Mouse (Mus musculus): Measurements from ENCODE around the gene 2010111I01Rik.
"Not testable (repeated sequence)": the region's sequence is repeated elsewhere in the genome, so short reads cannot be mapped to it uniquely, and the experiment has no call there.

Gene 2010111I01Rik

DNA sequence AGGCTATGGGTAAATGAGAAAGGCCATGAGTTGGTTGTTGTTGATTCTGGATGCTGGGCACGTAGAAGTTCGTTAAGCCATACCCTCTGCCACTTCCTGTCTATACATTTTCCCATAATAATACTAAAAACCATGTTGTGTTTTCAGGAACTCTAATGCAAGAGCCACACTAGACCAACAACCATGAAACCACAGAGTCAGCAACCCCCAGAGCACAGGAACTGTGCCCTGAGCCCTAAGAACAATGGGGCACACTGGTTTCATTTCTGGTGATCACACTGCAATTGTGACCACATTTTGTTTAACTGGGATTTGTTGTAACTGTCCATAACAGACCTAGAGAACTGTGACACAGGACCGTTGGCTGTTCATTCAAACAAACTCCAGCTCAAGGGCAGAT, 12.1 kb upstream of the 2010111I01Rik start:
- in situ Hi-C loops (cut with MboI): no loop called here

- in situ Hi-C loops (cut with MboI): no loop called here
Measured at GRCm38 (mm10) chr13:62955997-62956396, 8.7 kb upstream of the 2010111I01Rik start.

GRCm38 (mm10) chr13:62956776-62957175, 7.9 kb upstream of the 2010111I01Rik start:
- in situ Hi-C loops (cut with MboI): no loop called here

GRCm38 (mm10) chr13:62963358-62963757, 1.3 kb upstream of the 2010111I01Rik start:
- in situ Hi-C loops (cut with MboI): no loop called here

DNA sequence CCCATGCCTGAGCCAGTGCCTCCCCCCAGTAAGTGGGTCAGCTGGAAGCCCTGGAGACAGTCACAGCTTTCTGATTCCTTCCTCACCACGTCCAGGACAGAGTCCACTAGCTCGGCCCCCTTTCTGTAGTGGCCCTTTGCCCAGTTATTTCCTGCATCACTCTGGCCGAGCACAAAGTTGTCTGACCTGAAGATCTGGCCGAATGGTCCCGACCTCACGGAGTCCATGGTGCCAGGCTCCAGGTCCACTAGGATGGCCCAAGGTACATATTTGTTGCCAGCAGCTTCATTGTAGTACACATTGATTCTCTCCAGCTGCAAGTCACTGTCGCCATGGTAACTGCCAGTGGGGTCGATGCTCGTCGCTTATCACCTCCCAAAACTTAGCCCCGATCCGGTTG, 3.5 kb downstream of the 2010111I01Rik start:
- in situ Hi-C loops (cut with MboI): no loop called here

- in situ Hi-C loops (cut with MboI): no loop called here
Measured at GRCm38 (mm10) chr13:62970515-62971269, 6.0 kb downstream of the 2010111I01Rik start.

DNA sequence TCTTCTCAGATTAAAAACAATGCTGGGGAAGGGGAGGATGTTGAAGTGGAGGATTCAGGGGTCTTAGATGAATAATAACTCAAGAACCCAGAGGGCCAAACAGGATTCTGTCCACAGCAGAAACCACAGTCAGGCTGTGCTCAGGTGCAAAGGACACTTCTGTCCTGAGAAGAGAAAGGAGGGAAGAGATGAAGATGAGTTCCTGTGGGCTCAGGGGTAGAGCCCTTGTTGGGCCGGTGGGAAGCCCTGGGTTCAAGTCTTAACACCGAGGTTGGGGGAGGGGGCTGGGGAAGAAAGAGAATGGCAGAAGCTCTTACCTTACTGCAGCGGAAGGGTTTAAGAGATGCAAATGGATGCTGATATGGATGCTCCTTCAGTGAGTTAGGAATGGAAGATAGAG, 7.7 kb downstream of the 2010111I01Rik start:
- in situ Hi-C loops (cut with MboI): no loop called here

GRCm38 (mm10) chr13:62973111-62973510, 8.4 kb downstream of the 2010111I01Rik start:
- in situ Hi-C loops (cut with MboI): no loop called here

GRCm38 (mm10) chr13:62978104-62978503, 13.4 kb downstream of the 2010111I01Rik start:
- in situ Hi-C loops (cut with MboI): no loop called here

- in situ Hi-C loops (cut with MboI): no loop called here
Measured at GRCm38 (mm10) chr13:62978784-62979183, 14.1 kb downstream of the 2010111I01Rik start.

DNA sequence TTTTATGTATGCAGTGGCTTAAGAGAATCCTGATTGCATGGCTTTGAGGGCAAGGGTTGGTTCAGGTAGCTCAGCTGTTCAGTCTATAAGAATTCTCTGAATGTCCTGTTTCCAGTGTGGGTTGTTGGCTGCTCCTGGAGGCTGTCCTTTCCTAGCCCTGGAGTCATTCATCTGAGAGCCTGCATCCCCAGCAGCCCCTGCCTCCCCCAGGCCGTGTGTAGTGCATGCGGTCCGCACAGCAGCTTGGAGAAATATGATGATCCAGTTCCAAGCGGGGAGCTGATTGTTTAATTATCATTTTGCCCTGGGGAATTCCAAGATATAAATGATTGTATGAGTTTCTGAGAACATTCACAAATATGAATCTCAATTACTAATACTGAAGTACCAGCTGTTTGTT, 14.5 kb downstream of the 2010111I01Rik start:
- in situ Hi-C loops (cut with MboI): no loop called here

GRCm38 (mm10) chr13:62980131-62980530, 15.4 kb downstream of the 2010111I01Rik start:
- in situ Hi-C loops (cut with MboI): no loop called here

DNA sequence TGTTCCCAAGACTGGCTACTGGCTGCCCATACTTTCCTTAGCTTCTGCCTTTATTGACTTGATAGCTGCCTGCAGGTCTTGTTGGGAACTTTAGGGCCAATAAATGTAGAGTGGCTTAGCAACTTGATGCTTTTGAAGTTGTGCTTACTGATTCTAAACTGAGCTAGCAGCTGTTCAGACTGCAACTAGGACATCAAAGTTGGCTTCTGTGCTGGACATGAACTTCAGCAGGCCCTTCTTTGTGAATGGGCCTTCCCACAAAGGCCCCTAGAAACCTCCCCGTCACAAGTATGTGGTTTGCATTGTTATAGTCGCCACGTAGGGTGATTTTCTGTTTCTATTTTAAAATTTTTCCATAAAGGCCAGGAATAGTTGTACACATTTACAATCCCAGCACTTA, 19.8 kb downstream of the 2010111I01Rik start:
- in situ Hi-C loops (cut with MboI): no loop called here

DNA sequence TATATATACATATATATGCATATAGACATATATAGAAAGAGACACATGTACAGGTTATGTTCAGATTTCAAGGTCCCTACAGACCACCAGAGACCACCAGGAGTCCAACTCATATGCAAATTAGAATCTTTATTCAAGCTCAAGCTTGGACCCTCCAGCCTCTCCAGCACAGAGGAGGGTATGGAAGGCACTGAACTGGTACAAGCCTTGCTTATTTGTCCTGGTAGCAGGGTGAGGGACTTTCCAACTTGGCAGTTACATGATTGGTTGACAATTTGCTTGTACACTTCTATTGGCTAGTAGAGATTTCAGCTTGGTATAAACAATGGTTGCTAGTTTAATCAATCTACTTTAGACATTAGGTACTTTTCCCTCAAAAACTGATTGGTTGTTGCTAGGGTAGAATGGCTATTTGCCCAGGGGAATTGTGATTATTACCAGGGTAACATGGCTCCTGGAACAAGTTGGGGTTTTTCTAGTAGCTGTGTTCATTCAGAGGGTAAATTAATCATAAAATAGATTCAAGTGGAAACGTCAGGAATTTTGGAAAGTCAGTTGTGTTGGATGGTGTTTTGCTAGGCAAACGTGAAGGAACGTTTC, 25.3 kb downstream of the 2010111I01Rik start:
- in situ Hi-C loops (cut with MboI): no loop called here

DNA sequence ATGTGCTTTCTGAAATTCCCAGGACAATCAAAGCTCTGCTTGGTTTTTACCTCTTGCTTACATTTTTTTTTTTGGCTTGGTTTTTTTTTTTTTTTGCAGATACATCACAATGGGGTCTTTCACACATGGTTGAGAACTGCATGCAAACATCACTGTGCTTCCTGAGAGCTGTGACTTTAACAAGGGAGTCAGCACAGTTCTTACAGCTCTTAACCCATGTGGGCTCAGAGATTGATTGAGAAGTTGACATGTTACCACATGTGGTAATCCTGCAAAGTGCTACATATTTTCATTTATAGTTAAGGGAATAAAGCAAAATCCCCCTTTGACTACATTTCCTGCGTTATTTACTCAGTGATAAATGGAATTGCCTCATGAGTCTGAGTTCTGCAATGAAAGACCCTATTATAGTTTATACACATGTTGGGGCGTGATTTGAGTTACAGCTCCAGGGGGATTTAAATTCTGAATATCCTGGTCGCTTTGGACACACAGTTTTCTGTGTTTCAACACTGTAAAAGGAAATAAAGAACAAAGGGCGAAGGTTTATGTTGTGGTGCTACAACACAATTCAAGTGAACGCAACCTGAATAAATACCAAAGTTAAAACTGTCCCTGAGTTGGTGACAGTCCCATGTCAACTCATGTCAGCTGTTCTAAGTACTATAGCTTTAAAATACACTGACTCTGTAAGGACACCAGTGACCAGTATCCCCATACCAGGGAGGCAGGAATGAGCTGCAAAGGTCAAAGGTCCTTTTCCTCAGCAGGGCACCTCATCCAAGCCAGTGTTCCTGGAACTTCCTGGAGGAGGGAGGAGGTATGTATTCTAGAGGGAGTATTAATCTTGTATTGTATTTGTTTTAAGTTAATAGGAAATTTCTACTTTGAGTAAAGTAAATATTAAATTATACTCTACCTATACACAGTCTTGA, 29.1 kb downstream of the 2010111I01Rik start:
- in situ Hi-C loops (cut with MboI): no loop called here

GRCm38 (mm10) chr13:62996767-62997166, 32.1 kb downstream of the 2010111I01Rik start:
- in situ Hi-C loops (cut with MboI): no loop called here

DNA sequence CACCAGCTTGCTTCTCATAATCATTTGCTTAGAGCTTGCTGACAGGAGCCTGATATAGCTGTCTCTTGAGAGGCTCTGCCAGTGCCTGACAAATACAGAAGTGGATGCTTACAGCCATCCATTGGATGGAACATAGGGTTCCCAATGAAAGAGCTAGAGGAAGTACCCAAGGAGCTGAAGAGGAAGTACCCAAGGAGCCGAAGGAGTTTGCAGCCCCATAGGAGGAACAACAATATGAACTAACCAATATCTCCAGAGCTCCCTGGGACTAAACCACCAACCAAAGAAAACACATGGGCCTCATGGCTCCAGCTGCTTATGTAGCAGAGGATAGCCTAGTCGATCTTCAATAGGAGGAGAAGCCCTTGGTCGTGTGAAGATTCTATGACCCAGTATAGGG, 42.8 kb downstream of the 2010111I01Rik start:
- in situ Hi-C loops (cut with MboI): not testable (repeated sequence)

DNA sequence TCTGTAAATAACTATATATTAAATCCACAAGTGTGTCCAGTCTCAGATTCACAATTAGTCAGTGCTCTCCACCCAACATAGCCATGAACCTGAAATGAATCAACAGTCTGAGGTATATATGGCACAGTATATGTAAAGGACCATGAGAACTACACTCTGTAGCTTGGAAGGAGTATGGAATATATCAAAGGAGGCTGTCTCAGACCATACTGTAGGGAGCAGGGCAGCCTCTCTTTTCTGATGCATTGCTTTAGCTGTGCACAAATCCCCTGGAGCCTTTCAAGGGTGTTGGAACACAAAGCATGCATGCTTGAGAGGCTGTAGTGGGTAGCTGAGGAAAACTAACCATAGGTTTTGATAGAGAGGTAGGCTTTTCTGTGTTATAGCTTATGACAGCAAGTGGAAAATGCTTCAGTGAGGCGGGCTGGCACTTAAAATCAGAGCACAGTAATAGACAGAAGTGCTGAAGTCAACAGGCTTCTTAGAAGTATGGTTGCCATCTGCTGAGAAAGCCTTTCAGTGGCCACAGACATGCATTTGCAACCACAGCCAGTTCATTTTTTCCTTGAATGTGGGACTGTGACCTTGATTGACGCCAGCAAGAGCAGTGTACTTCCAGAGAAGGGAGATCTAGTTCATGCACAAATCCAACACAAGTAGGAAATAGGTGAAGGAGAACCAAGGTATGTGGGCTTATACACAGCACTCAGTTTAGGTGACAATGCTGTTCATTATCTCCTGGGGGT, 45.8 kb downstream of the 2010111I01Rik start:
- in situ Hi-C loops (cut with MboI): no loop called here

- in situ Hi-C loops (cut with MboI): no loop called here
Measured at GRCm38 (mm10) chr13:63014353-63014752, 49.7 kb downstream of the 2010111I01Rik start.

- in situ Hi-C loops (cut with MboI): no loop called here
Measured at GRCm38 (mm10) chr13:63015362-63015761, 50.7 kb downstream of the 2010111I01Rik start.

DNA sequence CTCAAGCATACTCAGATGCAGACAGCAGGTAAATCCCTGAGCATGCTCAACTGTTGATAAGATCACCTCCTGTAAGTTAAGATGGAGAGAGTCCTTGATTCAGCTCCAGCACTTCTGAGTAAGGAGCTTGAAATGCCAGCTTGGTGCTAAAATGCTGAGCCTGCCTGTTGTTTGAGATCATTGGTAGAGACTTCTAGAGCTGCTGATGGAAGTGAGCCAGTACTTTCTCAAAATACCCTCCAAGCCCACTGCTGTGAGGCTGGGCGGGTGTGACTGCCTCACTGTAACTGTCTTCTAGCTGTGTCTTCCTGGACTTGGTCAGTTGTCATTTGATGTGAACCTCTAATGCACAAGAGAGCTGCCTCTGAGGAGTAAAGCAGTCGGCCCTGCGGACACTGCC, 51.4 kb downstream of the 2010111I01Rik start:
- in situ Hi-C loops (cut with MboI): no loop called here
